Mouse (Mus musculus) liver, embryonic 14.5 days (tissue): Measurements from ENCODE around the gene Nudt9.

Experiments used
- CTCF ChIP-seq: IDR thresholded peaks from 2 replicates; pipeline ENCODE4 v1.5.1; 2016; ENCODE audit warnings: antibody characterized with exemption, low read depth, control low read depth
- EP300 ChIP-seq: IDR thresholded peaks from 2 replicates; pipeline ENCODE4 v1.6.1; 2016; ENCODE audit warnings: antibody characterized with exemption, low read depth

GRCm38 (mm10) chr5:104007801-104008200 lies 38.3 kb upstream of the Nudt9 start:
- TF ChIP-seq CTCF (no peak), EP300 (no peak)
